Mouse (Mus musculus) cerebellum, adult 11 months (tissue): ENCODE results near the gene Mast2.

Experiments used
- DNase-seq: peaks from one replicate; pipeline ENCODE4 v3.0.0; 2022

The Mast2 gene

DNA sequence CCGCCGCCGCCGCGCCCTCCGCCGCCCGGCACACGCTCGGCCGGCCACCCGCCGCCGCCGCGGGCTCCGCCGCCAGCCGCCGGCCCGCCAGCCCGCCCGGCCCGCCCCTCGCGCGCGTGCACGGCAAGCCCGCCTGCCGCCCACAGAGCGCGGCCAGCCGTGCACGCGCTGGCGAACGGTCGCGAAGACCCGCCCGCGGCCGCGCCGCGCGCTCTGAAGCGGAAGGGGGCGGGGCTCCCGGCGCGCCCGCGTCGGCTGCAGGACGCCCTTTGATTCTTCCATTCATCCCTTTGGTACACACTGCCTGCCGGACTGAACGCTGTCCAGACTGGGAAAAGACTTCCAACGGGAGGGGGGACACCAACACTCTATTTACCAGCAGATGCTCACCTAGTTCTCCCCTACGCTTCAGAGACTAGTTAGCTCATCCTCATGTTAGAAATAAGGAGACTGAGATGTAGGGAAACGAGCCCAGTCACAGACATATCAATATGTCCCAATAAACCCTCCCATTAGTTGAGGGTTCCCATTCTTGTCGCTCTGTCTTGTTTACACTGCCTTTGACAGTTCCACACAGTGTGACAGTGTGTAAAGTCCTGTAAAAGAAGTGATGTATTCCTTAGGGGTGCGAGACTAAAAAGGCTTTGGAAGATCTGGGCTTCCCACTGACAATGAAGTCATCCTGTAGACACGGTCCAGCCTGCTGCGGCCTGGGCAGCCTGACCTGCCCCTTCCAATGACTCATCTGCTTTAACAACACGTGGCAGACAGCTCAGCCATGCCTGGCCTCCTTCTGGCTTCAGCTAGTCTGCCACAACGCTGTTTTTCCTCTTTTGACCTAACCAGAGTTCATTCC is at the start of gene Mast2:
Gene Mast2, minus strand, starts transcription at position 58 of the 856 bp plus-strand sequence.
- DNase-seq: peak; percentile 85

DNA sequence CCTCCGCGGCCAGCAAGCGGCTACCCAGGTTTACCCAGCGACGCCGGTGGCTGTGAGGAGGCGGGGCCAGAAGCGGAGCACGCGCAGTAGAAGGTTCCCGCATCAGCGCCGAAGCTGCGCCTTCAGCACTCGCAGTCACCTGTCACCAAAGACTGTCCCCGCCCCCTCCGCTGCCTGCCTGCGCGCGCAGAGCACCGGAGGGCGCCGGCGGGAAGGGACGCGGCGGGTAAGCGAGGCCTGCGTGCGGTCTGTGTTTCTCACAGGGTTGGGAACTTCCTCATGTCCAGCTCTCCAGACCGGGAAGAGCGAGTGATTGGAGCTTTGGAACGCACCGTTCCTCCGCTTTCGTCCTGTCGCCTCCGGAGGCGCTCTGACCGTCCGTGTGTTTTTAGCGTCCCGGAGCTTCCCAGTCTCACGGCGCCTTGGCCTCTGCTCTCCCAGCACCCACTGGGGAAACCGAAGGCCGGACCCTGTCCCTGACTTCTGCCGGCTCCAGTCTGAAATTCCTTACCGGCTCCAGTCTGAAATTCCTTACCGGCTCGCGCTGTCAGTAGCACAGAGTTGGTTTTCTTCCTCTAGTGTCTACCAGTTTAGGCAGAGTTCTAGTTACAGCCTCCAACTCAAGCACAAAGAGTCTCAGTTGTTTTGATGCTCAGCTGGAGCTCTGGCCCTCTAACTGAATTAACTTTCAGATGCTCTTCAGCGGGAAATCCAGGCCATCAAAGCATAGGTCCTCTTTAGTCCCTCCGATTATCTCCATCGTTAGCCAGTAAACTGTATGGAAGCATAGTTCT is 43.6 kb upstream of the Mast2 start, which contains the start of gene Ipp:
Gene Ipp, plus strand, starts transcription at position 125 of the 794 bp plus-strand sequence.
- peak; percentile 96 for DNase-seq

DNA sequence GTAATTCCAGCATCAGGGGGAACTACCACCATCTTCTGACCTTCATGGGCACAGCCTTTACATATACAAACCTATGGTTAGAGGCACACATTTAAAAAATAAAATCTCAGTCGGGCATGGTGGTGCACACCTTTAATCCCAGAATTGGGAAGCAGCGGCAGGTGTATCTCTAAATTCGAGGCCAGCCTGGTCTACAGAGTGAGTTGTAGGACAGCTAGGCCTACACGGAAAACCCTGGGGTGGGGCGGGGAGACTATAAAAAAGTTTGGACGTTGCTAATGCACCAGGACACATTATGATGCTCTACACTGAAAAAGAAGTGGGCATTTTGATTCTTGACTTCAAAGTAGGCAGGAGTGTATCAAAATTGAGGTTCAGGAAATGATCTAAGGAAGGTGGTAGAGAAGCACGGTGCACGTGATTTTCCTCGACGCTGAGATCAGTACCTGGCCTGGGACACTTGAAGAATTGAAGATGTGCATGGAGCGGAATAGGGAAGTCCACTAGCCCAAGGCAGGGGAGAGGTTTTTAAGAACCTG is 43.0 kb upstream of the Mast2 start:
- no peak for DNase-seq

DNA sequence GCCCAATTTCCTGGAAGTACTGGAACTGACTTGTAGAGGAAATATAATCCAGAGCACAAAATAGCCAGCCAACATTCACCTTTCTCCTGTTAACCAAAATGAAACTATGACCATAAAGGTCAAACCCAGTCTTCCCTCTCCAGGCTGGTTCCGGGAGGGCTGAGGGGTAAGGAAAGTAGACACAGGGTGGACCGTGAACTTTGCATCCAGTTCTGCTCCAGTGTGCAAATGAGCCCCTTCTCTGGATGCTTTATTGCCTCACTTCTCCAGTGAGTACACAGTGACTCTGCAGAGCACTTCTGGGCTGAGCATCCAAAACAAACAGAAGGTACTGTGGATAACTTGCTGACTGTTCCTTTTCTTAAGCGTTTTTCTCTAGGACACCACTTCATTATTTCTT is 36.0 kb upstream of the Mast2 start:
- DNase-seq: no peak

DNA sequence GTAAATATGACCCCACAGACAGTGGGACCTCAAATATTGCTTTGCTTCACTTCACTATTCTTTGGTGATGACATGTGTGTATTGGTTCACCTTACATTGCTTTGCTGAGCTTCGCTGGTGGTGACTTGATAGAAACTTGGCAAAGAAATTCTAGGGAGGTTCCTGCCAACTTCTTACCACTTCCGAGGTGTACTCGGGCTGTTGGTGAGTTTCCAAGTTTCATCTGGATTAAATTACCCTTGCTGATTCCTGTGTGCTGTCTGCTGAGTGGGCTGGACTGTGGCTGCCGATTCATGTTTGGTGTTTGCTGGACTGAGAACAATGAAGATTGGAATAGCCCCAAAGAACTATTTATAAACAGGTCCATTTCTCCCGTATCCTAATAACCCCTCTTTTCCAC is 29.7 kb upstream of the Mast2 start:
- no peak for DNase-seq

DNA sequence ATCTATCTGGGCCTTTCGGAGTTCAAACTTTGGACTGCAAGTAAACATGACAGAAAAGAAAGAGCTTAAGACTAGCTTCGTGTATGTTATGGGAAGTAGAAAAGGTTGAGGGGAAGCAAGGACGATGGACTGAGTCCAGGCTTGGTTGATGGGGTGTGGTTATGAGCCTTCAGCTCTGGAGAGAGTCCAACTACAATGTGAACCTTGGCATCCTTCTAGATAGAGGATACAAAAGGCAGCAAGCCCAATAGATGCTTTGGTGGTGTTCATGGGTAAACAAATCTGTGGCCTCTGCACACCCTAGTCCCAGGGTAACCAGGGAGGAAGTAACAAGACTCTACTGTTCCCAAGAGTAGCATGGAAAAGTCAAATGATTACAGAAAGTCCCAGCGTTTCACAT is 28.5 kb upstream of the Mast2 start:
- no peak for DNase-seq

DNA sequence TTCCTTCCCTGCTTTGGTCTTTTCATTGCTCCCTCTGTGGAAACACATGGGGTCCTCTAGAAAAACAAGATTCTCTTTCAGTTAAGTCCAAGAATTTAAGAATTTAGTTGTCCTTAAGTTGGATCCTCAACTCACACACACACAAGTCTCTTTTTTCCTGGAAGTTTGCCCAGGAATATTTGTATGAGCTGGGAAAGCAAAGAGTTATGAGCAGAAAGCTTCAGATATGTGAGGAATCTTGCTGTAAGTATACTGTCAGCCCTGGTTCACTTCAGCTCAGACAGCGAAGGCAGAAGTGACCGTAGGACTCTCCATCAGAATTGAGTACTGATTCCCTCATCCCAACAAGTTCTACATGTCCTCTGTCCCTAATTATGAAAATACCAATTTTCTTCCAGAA is 27.9 kb upstream of the Mast2 start:
- no peak for DNase-seq

DNA sequence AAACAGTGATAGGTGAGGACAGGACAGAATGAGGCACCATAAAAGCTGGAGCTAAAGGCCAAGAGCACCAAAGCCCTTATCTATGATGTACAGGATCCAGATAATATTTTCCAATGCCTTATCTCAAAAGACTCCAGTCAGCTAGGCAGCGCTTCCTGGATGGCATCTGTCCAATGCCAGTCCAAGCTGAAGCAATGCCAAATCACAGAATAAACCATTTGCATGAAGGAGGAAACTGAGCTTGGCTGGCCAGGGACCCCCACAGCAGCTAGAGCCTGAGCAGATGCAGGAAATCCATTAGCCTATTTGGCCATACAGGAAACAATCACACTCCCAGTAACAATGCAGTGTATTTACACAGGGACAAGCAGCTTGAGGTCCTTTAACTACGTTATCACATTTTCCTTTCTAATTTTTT is 27.1 kb upstream of the Mast2 start:
- no peak for DNase-seq

DNA sequence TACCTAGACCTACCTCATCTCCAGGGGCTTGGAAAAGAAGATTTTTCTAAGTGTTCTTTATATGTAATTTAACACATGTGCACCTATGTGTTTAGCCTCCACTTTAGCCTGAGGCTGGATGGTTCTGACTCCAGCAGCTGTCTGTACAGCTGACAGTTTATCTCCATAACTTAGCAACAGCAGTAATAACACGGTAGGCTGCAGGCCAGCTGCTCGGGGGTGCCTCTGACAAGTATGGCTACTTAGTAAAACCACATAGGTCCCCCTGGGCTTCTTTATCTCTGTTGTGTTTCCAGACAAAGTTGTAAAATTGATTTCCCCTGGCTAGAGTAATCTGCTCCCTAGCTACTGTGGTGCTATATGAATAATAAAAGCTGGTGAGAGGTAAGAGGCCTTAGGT is 19.5 kb upstream of the Mast2 start:
- no peak for DNase-seq

DNA sequence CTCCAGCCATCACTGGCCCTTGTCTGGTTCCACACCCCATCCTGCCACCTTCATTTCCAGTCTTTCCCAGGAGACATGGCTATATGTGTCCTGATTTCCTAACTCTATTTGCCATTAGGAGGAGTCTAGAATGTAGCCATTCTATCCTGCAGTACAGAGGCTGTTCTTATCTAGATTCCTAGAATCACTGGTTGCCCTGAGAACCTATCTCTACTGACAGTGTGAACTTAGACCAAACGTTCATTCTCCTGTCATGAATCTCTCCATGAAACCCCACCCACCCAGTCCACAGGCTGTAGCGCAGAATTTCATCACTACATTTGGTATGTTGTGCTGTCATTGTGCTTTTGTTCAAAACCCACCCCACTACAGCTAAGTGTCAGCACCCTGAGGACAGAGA is 17.3 kb upstream of the Mast2 start:
- no peak for DNase-seq

DNA sequence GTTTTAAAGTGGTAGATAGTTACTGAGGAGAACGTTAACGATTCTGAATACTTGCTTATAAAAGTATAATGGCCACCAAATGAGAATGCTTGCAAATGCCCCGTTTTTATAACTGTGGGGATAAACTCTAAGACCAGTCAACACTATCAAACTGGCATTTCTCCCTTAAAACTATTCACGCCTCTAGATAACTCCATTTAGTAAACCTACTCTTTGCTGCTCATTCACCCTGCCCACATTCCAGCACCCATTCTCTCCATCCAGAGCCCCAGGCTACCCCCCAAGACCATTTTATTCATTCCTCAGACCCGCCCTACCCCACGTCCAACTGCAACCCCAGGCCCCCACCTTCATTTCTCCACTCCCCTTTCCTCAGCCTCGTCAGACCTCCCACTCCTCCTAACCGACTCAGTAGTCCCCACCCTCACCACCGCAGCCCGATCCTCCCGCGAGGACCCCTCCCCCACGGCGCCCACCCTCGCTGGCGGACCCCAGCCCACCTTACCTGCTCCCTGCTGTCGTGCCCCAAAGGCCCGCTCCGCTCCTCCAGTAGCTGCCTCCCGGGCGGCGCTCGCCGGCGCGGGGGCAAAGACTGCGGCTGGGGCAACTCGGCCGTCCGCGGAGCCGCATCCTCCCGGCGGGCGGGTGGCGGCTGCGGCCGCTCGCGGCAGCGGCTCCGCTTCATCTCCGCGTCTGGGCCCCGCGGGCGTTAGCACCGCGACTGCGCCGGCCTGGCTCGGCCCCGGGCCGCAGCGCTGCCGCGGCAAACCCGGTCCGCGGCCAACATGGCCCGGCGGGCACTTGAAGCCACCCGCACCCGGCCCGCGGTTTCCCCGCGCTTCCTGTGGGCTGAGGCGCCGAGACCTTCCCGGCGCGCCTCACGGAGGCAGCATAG is 505 bp downstream of the Mast2 start:
- DNase-seq: peak; percentile 43

DNA sequence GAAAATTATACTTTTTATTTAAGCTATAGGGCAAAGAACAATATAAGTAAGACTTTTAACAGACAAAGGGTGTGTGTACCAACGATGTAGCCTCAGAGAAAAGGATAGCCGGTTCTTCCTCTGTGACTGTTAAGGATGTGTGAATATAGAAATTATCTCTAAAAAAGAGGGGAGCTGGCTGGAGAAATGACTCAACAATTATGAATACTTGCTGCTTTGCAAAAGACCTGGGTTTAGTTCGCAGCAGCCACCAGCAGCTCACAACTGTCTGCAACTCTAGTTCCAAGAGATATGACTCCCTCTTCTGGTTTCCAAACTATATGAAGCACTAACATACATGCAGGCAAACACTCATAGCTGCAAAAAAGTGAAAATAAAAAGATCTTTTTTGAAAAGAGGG is 2.0 kb downstream of the Mast2 start:
- DNase-seq: no peak

DNA sequence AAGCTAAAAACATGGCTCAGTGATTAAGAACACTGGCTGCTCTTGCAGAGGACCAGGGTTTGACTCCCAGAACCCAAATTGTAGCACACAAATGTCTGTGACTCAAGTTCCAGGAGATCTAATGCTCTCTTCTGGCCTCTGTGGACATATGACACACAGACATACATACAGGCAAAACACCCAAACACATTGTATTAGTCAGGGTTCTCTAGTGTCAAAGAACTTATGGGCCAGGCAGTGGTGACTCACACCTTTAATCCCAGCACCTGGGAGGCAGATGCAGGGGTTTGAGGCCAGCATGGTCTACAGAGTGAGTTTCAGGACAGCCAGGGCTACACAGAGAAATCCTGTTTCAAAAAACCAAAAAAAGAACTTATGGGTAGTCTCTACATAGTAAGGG is 12.4 kb downstream of the Mast2 start:
- DNase-seq: no peak

DNA sequence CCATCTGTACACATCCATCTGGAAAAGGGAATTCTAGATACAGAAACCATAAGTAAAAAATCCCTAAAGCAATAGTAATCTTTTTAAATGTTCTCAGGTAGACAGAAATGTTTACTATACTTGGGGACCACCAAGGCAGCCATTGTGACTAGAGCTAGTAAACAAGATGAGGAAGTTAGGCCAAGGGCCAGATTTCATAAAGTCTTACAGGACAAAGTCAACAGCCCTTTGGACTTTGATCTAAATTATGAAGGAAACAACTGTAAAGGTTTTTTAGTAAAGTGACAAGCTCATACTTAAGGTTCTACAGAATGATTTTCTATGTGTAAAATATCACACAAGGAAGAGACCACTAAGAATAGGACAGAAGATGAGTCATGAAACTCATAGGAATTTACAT is 14.0 kb downstream of the Mast2 start:
- DNase-seq: no peak

DNA sequence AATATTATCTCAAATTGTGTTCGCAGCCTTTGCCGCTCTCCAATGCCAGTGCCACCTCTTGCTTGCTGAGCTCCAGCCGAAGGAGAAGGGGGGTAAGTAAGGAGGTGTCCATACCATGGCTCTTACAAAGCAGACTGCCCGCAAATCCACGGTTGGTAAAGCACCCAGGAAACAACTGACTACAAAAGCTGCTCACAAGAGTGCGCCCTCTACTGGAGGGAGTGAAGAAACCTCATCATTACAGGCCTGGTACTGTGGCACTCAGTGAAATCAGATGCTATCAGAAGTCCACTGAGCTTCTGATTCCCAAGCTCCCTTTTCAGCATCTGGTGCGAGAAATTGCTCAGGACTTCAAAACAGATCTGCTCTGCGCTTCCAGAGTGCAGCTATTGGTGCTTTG is 15.3 kb downstream of the Mast2 start:
- peak; percentile 42 for DNase-seq

DNA sequence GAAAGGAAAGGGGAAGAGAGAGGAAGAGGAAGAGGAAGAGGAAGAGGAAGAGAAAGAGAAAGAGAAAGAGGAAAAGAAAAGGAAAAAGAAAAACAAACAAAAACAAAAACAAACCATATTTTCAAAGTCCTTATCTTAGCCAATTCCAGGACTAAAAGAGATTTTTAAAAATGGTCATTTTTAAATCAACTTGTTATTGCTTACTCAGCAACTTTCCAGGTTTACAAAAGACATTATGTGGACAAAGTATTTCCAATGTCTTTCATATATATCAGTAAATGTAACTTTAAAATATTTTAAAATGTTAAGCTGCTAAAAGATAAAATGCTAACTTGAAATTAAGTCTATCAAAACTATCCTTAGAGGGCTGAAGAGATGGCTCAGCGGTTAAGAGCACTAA is 24.6 kb downstream of the Mast2 start:
- DNase-seq: no peak

DNA sequence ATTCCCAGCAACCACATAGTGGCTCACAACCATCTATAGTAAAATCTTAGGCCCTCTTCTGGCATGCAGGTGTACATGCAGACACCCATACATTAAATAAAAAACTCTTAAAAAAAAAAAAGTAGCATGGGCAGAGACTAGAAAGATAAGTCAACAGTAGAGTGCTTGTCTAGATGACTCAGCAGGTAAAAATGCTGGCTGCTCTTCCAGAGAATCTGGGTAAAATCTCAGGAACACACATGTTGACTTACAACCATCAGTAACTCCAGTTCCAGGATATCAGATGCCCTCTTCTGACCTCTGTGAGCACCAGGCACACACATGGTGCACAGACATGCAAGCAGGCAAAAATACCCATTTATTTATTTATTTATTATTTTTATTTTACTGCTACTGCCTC is 25.4 kb downstream of the Mast2 start:
- DNase-seq: no peak

DNA sequence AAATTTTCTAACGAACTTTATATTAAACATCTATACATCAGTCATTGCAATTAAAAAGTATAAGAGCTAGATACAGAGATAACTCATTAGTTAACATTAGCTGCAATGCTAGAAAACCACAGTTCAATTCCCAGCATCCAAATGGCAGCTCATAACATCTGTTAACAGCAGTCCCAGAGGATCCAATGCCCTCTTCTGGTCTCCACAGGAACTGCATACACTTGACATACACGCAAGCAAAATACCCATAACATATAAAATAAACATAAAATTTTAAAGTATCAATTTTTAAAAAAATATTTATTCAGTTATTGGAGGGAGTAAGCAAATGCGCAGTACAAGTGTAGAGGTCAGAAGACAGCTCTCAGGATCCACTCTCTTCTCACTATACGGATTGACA is 28.4 kb downstream of the Mast2 start:
- no peak for DNase-seq

DNA sequence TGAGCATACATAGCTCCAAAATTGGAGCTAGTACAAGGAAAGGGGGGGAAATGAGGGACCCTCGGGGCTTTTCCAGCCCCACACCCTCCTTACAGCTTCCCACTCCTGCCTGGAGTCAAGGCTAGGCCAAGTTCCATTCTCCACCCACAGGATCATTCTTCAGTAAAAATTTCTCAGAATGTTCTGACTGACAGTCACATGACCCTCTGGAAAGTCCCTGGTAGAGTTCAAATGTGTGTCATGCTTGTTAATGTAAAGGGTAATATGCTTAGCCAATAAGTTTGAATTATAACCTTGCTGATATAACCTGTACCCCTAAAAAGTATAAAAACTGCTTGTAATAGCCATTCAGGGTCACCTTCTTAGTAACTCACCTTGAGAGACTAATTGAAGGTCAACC is 41.8 kb downstream of the Mast2 start:
- no peak for DNase-seq

DNA sequence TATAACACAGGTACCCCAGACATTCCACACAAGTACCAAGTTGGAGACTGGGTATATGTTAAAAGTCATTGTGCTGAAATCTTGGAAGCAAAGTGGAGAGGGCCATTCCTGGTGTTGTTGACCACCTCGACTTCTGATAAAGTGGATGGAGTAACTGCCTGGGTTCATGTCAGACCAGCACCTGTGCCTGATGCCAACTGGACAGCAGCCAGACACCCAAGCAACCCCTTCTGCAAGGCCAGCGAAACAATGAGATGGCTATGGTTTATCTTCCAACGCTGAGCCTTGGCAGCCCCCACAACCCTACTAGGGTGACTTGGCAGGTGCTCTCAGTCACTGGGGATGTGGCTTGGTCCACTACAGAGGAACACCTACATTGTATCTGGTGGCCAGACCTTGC is 42.8 kb downstream of the Mast2 start:
- no peak for DNase-seq

DNA sequence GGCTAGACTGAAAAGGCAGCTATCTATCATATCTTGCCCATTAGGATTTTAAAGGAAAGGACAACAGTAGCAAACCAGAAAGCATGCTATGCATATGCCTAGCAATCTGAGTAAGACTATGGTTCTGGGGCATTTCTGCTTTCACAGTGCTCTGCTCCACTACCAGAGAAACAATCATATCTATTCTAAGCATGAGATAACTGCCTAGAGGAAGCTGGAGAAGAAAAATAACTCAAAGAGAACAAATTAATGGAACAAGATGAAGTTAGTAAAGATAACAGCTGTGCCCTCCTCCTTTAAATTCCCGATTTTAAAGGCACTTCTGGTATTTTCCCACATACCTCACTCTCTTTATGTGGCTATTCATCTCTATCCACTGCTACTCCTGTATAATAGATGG is 51.0 kb downstream of the Mast2 start:
- no peak for DNase-seq

DNA sequence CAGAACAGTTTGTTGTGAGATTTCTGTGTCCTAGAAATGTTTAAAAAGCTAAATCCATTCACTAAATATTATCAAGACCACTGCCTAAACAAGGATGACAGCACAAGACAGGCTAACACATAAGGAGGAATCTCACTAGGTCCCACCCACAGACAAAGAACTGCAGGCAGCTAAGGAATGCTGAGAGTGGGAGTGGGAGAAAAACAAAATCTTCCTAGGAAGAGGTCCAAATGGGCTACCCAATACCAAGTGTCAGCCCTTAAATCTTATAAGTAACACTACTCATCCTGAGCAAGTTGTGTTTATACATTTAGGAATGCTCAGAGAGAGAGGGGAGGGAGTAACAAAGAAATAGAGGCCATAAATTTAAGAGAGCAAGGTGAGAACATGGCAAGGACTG is 52.6 kb downstream of the Mast2 start:
- no peak for DNase-seq

DNA sequence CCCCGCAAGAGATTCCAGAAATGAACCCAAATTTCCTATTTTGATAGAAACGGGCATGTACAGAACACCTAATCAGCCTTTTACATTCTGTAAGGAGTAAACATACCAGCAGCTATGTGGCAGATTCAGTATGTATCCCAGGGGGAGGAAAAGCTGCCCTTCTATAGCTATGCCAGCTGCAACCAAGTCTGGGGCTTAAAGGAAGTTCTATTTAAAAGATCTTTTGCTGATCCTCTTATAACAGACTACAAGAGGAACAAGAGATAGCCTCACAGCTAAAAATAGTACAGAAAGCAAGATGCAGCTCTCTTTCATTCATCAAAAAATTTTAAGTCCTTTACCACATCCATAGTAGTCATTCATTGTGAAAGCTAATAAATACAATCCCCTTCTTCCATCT is 57.3 kb downstream of the Mast2 start:
- DNase-seq: no peak
